Mouse (Mus musculus) liver, adult 2 months (tissue): ENCODE results near the gene Gm35315.

Experiments
- CTCF ChIP-seq: fragments of 200-500 bp; IDR thresholded peaks from 2 replicates; pipeline ENCODE4 v1.5.1; 2011; ENCODE audit warnings: low read depth, low read length, control low read depth
- POLR2A ChIP-seq: fragments of 200-500 bp; IDR thresholded peaks from 2 replicates; pipeline ENCODE4 v1.6.1; 2011; ENCODE audit warnings: low read length, control low read depth; ENCODE audit not compliant: insufficient read depth; ENCODE audit errors: extremely low read depth

- TF ChIP-seq CTCF (no peak), POLR2A (no peak)
Measured at GRCm38 (mm10) chr5:110091546-110091945, 2.7 kb downstream of the Gm35315 start.
